Mouse (Mus musculus) kidney, adult 8-10 months (tissue): ENCODE measurements at regions not wholly inside any gene's neighbourhood (a gene's known extent, or its start where the extent isn't known, plus 50 kb on each side); places are given as distances from the start of the nearest gene placed in this dataset.

Experiments used
- DNase-seq, 2 experiments: peaks; one replicate each; pipeline ENCODE4 v3.0.0; 2022

DNA sequence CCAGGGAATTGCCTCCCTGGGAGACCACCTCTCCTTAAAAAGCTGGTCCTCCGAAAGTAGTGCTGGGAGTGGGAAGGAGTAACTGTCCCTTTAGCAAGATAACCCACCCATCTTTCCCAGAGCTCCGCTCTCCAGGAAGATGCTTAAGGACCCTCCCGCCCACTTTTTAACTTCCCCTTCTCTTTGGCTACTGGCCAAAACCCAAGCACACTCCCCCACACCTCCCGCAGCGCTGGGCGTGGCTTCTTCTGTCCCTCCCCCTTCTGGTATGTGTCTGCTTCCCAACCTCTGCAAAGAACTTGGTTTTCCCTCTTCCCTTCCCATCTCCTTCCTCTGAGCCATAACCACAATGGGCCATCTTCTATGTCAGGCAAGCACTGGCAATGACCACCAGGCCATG is 85.4 kb downstream of the Rpap3 start:
- DNase-seq, result no peak

DNA sequence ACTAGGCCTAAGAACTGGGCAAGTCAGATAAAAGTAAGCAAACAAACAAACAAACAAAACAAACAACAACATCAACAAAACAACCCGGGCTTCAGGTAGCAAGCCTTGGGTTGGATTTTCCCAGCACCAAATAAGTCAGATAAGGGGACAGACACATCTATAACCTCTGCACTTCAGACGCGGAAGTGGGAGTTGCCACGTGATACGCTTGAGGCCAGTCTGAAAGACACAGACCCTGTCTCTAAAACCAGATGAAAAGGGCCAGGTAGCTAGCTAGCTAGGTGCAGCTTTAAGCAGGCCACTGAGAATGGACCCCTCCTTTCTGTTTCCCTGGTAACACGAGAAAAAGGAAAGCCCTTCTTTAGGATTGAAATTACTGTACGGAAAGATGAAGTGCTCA is 85.9 kb downstream of the Rpap3 start:
- no peak for DNase-seq

DNA sequence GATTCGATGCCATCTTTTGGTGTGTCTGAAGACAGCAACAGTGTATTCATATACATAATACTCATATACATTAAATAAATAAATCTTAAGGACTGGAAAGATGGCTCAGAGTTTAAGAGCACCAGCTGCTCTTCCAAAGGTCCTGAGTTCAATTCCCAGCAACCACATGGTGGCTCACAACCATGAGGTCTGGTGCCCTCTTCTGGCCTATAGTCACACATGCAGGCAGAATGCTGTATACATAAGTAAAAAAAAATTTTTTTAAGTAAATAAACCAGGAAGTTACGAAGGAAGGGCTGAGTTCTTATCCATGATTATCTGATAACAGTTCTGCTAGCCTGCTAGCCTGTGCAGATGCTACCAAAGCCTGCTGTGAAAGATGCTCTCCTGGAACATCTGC is 93.3 kb downstream of the Rpap3 start:
- no peak for DNase-seq

- no peak for DNase-seq
Observed at GRCm38 (mm10) chr15:97610767-97611166, 94.9 kb downstream of the Rpap3 start.

GRCm38 (mm10) chr15:97609496-97609895 is 96.1 kb downstream of the Rpap3 start:
- no peak for DNase-seq

GRCm38 (mm10) chr15:97608651-97609050 is 97.0 kb downstream of the Rpap3 start:
- no peak for DNase-seq

- no peak for DNase-seq
Observed at GRCm38 (mm10) chr15:97607617-97608206, 97.9 kb downstream of the Rpap3 start.

DNA sequence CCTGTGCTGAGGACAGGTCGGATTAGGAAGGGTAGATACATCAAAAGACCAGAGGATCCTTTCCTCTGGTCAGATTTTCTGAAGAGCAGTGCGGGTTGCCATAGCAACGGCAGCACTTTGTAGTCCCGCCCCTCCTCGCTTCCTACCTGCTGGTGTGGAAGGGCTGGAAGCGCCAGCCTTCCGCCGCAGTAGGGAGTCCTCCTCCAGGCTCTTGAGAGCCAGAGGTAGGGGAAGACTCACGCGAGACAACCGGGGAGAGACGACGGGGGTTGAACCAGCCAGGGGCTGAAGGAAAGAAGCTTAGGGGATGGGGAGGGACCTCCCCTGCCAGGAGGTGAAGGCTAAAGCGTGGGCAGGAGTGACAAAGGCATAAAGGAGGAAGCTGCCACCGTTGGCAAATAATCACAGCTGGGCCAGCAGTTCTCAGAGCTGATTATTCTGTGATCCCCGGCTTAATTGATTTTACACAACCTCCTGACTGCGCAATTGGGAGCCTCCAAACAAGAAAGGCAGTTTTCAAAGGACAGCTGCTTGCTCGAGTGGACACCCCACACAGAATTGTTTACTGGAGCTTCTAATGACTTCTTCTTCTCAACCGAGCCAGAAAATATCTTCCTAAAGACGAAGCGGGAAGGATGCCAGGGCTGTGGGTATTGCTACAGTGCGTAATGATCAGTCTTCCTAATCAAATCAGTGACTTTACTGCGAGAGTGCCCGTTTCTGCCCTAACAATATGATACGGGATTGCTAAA is 98.8 kb downstream of the Rpap3 start:
- no peak for DNase-seq

- DNase-seq, result no peak
Observed at GRCm38 (mm10) chr15:97606232-97606629, 99.4 kb downstream of the Rpap3 start.

GRCm38 (mm10) chr15:97605791-97606190 is 99.8 kb downstream of the Rpap3 start:
- no peak for DNase-seq

- no peak for DNase-seq
Observed at GRCm38 (mm10) chr15:97603492-97603891, 102.1 kb downstream of the Rpap3 start.

- DNase-seq, result peak; percentile 73 to 81
Observed at GRCm38 (mm10) chr15:97598270-97598669, 107.4 kb downstream of the Rpap3 start.

DNA sequence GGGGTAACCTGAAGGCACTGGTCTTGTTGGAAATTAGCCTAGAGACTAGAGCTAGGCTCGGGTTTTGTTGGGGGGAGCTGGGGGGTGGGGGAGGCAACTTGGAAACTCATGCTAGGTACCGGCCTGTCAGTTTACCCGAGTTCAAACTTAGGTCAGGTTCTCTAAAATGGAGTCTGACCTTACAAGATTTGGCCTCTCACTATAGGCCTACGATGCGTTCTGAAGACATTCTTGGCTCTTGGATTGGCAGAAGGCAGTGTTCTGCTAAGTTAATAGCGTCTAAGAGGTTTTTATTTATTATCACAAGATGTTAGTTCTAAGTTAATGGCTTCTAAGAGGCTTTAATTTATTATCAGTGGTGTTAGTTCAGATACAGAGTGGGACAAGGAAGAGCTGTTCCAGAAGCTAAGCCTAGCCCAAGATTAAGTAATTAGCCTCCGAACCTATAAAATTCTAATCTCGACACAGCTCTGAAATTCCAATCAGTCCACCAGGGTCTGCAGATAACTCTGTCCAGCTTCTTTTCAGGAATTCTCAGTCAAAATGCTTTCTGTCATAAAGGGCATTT is 109.0 kb downstream of the Rpap3 start:
- DNase-seq, result no peak

GRCm38 (mm10) chr15:97595284-97595796 is 110.3 kb downstream of the Rpap3 start:
- DNase-seq, result no peak

DNA sequence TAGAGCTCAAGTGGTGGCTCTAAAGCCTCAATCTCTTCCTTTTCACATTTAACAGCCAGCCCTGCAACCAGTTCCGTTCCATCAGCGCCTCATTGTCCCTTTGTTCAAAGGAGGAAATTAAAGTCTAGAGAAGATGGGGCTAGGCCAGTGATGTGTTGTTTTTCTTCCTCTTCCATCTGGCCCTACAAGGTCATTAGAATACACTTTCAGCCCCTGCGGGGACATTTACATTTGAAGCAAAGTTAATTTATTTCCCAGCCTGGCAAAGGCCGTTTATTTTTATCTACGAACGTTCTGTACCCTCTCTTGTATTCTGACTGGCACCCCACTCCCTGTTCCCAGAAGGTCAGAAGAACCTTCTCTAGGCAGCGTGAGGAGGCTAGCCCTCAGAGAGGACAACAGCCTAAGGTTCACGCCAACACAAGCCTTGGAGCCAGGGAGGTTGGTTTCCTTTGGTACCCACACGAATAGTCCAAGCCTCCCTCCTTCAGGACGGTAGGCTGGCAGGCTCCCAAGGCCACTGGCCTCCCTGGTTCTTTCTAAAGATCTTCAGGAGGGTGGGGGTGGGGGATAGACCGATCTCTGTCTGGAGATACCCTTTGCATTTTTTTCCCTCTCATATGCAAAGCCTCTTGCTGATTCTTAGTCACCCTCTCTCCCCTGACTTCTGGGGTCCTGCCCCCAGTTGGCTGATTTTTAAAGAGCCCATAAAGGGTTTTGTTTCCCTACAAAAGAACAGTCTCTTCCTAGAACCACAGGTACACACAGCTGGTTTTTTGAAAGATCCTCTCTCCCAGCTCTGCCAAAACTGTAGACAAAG is 111.6 kb downstream of the Rpap3 start:
- DNase-seq, result peak in 1 of 2 experiments; percentile 9

- DNase-seq, result no peak
Observed at GRCm38 (mm10) chr15:97592786-97593185, 112.8 kb downstream of the Rpap3 start.

- no peak for DNase-seq
Observed at GRCm38 (mm10) chr15:97591406-97591805, 114.2 kb downstream of the Rpap3 start.

GRCm38 (mm10) chr15:97590732-97591292 is 114.8 kb downstream of the Rpap3 start:
- peak in 1 of 2 experiments; percentile 21 for DNase-seq

DNA sequence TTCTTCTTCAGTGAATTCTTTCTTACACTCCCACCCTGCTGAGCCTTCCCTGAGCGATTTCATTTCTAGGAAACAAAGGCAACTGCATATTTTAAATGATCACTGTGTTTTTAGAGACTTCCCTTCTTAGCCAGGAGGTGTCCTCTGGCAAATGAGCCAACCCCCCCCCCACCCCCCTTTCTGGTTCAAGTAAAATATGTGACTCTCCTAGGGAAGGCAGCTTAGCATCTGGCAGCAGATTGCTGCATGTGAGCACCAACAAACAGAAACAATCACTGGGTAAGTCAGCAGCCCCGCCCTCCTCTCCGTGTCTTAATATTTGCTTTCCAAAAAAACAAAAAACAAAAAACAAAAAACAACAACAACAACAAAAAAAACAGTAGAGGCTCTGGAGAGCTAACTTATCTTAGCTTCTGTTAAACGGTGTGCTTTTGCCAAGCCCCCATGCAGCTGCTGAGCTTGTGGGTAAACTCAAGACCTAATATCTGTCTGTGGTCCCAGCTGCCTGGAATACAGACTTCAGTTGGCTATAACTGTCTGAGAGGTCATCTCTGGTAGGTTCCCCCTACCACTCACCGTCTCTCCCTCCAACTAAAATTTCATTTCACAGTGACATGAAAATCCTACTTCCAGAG is 117.9 kb downstream of the Rpap3 start:
- DNase-seq, result no peak

GRCm38 (mm10) chr15:97581724-97582154 is 123.9 kb downstream of the Rpap3 start:
- DNase-seq, result peak; percentile 81 to 91

DNA sequence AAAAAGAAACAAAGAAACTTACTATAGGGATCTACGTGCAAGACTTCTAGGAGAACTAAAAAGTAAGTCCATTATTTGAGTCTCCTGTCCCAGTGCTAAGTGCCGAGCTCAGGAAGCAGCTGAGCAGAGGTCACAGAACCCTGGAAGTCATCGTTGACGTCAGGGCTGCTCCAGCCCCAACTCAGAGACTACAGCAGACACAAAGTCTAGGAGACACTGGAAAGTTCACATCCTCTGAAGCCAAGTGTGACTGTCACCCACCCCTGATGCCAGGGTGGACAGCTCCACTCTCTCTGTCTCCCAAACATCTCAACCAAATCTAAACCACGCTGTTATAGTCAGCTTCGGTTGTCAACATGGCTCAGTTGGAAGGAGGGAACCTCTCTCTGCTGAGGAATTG is 124.9 kb downstream of the Rpap3 start:
- DNase-seq, result peak; percentile 23 to 35

- DNase-seq, result no peak
Observed at GRCm38 (mm10) chr15:97578046-97578445, 127.6 kb downstream of the Rpap3 start.
